Mouse (Mus musculus) CD4-positive, CD25-positive, alpha-beta regulatory T cell, adult 9 weeks (primary cell): ENCODE data around the gene Gm30083. TPM values are rescaled to one million over a fixed set of nuclear protein-coding genes. Genes with fewer than 3 reads are reported as not detected.

ENCODE experiments used
- polyA plus RNA-seq: library from polyadenylated mRNA; unstranded; fragments of 100-300 nt; shearing (Covaris generic); gene quantifications from one replicate; pipeline ENCODE4 v1.2.1, GENCODE M21; 2017

Gene Gm30083
- polyA plus RNA-seq: not detected

DNA sequence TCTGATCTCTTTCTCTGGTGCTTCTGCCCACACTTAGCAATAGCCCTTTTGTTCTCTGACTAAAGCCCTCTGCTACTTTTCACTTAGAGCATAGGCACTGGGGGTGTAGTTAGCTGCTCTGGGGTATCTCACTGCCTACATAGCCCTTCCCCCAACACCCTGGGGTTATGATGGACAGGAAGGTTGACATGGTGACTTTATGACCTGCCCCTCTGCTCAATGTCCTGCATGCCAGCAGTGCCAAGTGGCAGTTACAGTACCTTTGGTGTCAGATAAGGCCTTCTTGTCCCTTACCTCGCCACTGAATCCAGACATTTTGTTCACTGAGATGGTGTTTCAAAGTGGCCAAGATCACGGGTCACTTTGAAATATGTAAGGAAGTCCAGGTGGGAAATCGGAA lies at the start of gene Gm30083:
Gene Gm30083 (minus strand): TSS at position 120 of the 400 bp plus-strand sequence.

DNA sequence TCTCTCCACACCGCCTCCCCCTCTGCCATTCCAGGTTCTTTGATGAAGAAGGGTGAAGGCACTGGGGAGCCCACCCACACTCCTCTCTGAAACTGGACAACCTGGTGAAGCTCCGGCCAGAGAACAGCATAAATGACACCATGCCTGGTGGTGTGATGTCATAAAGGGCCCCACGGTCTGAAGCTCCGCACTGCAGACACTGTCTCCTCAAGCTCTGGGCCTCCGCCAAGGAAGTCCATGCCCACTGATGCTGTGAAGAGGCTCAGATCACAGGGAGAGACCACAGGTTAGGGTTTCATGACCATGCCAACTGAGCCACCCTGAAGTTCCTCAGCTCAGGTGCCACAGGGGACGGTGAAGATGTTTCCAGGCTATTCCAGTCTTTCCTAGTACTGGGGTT lies 37.5 kb upstream of the Gm30083 start, which contains the start of gene Antxrl:
Gene Antxrl (plus strand): TSS at position 192 of the 400 bp plus-strand sequence.

GRCm38 (mm10) chr14:34016381-34016780 lies 1.4 kb upstream of the Gm30083 start, which contains the start of gene Gm5460:
Gene Gm5460, plus strand, starts transcription at chr14:34016758.

DNA sequence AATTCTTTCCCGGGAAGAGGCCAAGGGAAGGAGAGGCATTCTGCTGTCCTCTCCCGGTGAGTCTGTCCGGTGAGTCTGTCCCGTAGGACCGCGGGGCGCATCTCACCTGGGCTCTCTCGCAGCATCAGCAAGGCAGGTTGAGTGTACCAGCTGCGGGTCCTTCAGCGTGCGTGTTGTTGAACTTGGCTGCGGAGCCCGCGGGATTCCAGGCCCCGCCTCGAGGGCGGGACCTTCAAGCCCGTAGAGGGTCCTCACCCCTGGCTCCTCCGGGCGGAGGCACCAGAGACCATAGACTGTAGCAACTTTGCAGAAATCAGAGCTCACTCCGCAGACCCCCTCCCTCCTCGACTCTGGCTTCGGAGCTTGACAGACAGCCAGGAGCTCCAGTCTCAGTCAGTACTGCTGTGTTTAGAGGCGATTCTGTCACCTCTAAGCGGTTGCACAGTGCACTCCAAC lies 36.4 kb downstream of the Gm30083 start, which contains the start of gene Zfp488:
Gene Zfp488 (minus strand): TSS at position 161 of the 456 bp plus-strand sequence.

GRCm38 (mm10) chr14:33953761-33954160 lies 61.2 kb downstream of the Gm30083 start, which contains the start of gene Rbp3:
Gene Rbp3, plus strand, starts transcription at chr14:33954003.

DNA sequence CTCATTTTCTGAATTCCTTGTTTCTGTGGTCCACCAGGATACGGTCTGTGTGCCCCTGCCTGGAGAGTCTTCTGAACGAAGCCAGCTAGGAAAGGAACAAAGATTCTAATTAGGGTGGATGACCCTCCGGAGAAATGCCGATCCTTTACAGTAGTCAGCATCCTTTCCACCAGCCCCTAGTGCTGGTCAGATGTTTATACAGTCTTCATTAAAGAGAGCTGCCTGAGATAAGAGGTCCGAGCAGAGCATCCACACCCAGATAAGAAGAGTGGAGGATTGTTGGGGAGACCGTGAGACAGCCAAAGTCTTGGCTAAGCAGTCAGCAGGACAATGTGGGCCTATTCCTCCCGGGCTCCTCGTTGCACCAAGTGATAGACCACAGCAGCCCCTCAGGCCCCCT lies 74.2 kb downstream of the Gm30083 start, which contains the start of gene Gdf2:
Gene Gdf2 (plus strand): TSS at position 301 of the 400 bp plus-strand sequence.

Other genes with a start within 250 kb of the Gm30083 start
- gene Gdf10, start 91.6 kb downstream of the Gm30083 start, polyA plus RNA-seq: not detected
- gene Gdf2, start 74.1 kb downstream of the Gm30083 start, polyA plus RNA-seq: not detected
- not detected for gene Rbp3, start 61.2 kb downstream of the Gm30083 start, polyA plus RNA-seq
- gene Zfp488, start 36.4 kb downstream of the Gm30083 start, polyA plus RNA-seq: not detected
- gene Gm5460, start 1.6 kb upstream of the Gm30083 start, polyA plus RNA-seq: not detected
- not detected for gene Antxrl, start 37.5 kb upstream of the Gm30083 start, polyA plus RNA-seq
- not detected for gene Anxa8, start 70.8 kb upstream of the Gm30083 start, polyA plus RNA-seq
- gene A630023A22Rik, start 87.6 kb upstream of the Gm30083 start, polyA plus RNA-seq: not detected
- gene Npy4r, start 137.3 kb upstream of the Gm30083 start, polyA plus RNA-seq: not detected
- gene Gprin2, start 186.5 kb upstream of the Gm30083 start, polyA plus RNA-seq: 0.05 TPM
- gene Syt15, start 204.4 kb upstream of the Gm30083 start, polyA plus RNA-seq: 0.17 TPM